Mouse (Mus musculus) thymus, postnatal 0 days (tissue): Measurements from ENCODE around the gene Aanat. TPM values are rescaled to one million over a fixed set of nuclear protein-coding genes. Genes with fewer than 3 reads are reported as not detected.
"Not testable (repeated sequence)": the region's sequence is repeated elsewhere in the genome, so short reads cannot be mapped to it uniquely, and the experiment has no call there.

Experiments used
- DNase-seq: peaks from one replicate; pipeline ENCODE4 v3.0.0-alpha.2; 2015; ENCODE audit warnings: low spot score
- polyA plus RNA-seq: library from polyadenylated mRNA; unstranded; fragments of >200 nt; fragmentation: Nextera tagmentation; extraction: Ambion mirVana; gene quantifications from 2 replicates; pipeline ENCODE4 v1.2.1, GENCODE M21; 2015

The Aanat gene
- polyA plus RNA-seq, 1 experiment from 2014 or later, result not detected

GRCm38 (mm10) chr11:116627072-116628020, 41.1 kb downstream of the Aanat start:
- no peak for DNase-seq

GRCm38 (mm10) chr11:116628712-116629111, 42.5 kb downstream of the Aanat start:
- DNase-seq, result peak; percentile 88

GRCm38 (mm10) chr11:116629472-116629871, 43.2 kb downstream of the Aanat start:
- DNase-seq, result no peak

GRCm38 (mm10) chr11:116630171-116630965, 44.1 kb downstream of the Aanat start:
- DNase-seq, result no peak

- DNase-seq, result no peak
These were observed 46.7 kb downstream of the Aanat start for GRCm38 (mm10) chr11:116632962-116633361.

- DNase-seq, result not testable (repeated sequence)
These were observed 50.4 kb downstream of the Aanat start for GRCm38 (mm10) chr11:116636607-116637006.

GRCm38 (mm10) chr11:116641168-116641567, 54.9 kb downstream of the Aanat start:
- peak; percentile 46 for DNase-seq

GRCm38 (mm10) chr11:116641731-116642130, 55.5 kb downstream of the Aanat start:
- DNase-seq, result no peak

GRCm38 (mm10) chr11:116642681-116643578, 56.7 kb downstream of the Aanat start:
- peak; percentile 81 for DNase-seq

GRCm38 (mm10) chr11:116643579-116644224, 57.5 kb downstream of the Aanat start:
- DNase-seq, result no peak

GRCm38 (mm10) chr11:116644225-116645112, 58.2 kb downstream of the Aanat start:
- DNase-seq, result no peak

GRCm38 (mm10) chr11:116645446-116646110, 59.3 kb downstream of the Aanat start:
- DNase-seq, result no peak

GRCm38 (mm10) chr11:116646136-116646535, 59.9 kb downstream of the Aanat start:
- DNase-seq, result no peak

GRCm38 (mm10) chr11:116646771-116647170, 60.5 kb downstream of the Aanat start:
- no peak for DNase-seq

Other genes with a start within 250 kb of the Aanat start
- gene Rnf157, start 173.4 kb upstream of the Aanat start, polyA plus RNA-seq, result 52.3 and 56.7 TPM in 2 replicates
- 81.9 and 82.9 TPM in 2 replicates for gene Ubald2, start 152.3 kb upstream of the Aanat start, polyA plus RNA-seq
- 0.05 and 0.35 TPM in 2 replicates for gene Qrich2, start 120.2 kb upstream of the Aanat start, polyA plus RNA-seq
- gene Prpsap1, start 92.2 kb upstream of the Aanat start, polyA plus RNA-seq, result 90.9 and 96.6 TPM in 2 replicates
- gene Sphk1, start 55.5 kb upstream of the Aanat start, polyA plus RNA-seq, result 13.7 and 14.8 TPM in 2 replicates
- gene Ube2o, start 5.0 kb upstream of the Aanat start, polyA plus RNA-seq, result 6.4 and 6.8 TPM in 2 replicates
- 8.8 and 11.2 TPM in 2 replicates for gene Rhbdf2, start 40.6 kb downstream of the Aanat start, polyA plus RNA-seq
- 0.27 and 0.57 TPM in 2 replicates for gene Prcd, start 67.1 kb downstream of the Aanat start, polyA plus RNA-seq
- 7.9 and 8.1 TPM in 2 replicates for gene Cygb, start 67.9 kb downstream of the Aanat start, polyA plus RNA-seq
- gene St6galnac1, start 189.1 kb downstream of the Aanat start, polyA plus RNA-seq, result not detected in 2 replicates
- gene Mxra7, start 241.6 kb downstream of the Aanat start, polyA plus RNA-seq, result 4.8 and 5.0 TPM in 2 replicates